Mouse (Mus musculus): ENCODE data around the gene Mark3.

Gene Mark3

DNA sequence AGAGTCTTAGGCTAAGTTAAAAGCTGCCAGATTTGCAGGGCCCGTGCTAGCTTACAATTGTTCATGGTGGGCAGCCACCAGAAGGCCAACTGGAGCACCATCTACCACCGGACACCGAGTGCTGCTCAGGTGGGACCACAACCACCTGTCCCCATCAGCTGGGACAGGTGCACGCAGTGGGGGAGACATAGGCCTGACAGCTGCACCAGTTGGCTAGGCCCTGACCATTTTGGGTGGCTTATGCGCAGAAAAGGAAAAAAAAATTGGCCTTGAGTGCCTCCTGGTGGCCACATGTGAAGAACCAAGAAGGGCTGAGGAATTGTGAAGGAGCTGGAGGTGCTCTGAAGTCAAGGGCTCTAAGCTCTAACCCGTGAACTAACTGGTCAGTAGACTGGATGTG is 121.9 kb downstream of the Mark3 start:
- no peak for DNase-seq (ENCODE audit: low read depth, low spot score)

DNA sequence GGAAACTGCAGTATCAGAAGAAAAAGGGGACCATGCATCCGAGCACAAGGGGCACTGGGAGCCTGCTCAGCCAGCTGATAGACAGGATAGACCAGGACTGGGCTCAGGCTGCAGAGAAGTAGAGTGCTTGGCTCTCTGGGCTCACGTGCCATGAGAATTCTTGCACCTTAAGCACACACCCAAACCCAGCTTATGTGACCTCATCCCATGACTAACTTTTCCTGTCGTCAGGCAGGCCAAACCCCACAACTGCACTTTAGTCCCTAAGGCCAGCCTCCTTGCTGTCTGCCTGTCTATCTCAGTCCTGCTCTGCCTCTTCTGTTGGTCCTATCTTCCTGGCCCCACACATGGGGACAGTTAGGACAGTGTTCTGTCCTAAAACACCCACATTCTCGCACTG is 123.4 kb downstream of the Mark3 start:
- no peak for DNase-seq (ENCODE audit: low read depth, low spot score)

DNA sequence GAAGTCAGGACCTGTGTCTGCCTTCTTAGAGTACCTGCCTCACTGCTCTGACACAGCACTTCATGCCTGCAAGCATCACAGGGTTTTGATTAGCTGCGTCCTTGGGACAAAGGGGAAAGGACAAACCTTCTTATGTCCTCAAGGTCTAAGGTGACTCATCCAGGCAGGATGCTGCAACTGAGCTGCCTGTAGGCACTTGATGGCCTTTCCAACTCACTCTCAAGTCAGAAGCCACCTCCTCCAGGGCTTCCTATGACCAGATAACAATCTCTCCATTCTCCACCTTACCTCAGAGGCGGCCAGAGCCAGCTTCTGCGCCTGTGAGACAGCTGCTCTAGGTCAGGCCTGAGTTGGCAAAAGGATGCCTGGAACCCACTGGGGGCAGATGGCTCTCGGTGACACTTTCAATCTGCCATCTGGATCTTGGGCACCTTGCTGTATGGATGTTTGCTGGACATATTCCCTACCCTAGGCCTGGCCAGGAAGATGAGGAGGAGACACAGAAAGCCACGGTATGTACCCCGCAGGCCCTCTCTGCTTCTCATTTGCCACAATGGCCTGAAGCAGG is 124.1 kb downstream of the Mark3 start:
- no peak for DNase-seq (ENCODE audit: low read depth, low spot score)

DNA sequence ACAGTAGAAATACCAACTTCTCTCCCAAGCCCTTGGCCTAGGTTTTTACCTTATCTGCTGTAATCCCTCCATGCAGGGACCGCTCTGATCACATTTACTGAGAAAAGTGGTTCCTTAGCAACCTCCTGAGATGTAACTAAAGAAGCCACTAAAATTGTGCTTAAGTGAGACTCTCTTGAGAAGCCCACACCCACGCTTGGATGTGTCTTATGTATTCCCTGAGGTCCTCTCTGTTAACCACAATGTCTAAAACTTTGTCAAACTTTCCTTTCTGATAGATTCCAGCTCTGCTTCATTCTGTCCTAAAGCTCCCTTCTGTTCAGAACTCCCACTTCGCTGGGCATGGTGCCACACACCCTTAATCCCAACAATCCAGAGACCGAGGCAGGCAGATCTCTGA is 125.2 kb downstream of the Mark3 start:
- DNase-seq (ENCODE audit: low read depth, low spot score) = no peak

DNA sequence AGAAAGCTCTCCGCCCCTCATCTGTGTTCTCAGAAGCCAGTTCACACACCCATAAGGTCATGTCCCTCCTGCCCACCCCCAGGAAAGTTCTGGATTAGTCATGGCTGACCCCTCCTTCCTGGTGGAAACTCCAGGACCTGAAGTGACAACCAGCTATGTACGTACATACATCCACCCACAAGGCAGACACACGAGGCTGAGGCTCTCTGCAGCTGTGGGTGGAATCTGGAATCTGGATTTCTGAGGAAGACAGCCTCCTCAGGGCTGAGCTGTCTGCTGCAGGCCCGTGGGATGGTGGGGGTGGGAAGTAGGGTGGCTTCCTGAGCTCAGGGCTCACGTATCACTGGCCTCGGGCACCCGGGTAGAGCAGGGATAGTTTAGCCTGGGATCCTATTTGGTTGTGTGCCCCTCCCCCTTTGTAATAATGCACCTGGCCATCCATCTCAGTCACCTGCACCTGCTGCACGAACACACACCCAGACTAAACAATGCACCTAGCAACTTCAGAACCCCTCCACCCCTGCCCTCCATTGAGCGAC is 126.7 kb downstream of the Mark3 start:
- no peak for DNase-seq (ENCODE audit: low read depth, low spot score)

DNA sequence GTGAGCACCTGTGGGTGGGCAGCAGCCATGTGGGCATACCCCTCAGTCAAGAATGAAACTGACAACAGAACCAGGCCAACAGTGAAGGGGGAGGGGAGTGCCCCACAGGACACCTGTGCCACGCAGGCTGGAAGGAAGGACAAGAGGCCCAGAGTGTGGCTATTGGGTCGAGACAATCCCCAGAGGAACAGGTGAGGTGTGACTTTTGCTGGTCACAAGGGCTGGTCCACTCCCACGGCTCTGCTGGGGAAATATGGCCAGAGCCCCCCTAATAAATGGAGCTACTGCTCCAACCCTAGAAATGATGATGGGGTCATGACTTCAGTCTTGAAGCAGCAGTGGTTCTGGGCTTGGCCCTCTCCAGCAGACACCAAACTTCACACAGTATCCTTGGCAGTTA is 129.0 kb downstream of the Mark3 start:
- no peak for DNase-seq (ENCODE audit: low read depth, low spot score)

- DNase-seq (ENCODE audit: low read depth, low spot score) = no peak
These were observed 130.3 kb downstream of the Mark3 start for GRCm38 (mm10) chr12:111704609-111705008.

DNA sequence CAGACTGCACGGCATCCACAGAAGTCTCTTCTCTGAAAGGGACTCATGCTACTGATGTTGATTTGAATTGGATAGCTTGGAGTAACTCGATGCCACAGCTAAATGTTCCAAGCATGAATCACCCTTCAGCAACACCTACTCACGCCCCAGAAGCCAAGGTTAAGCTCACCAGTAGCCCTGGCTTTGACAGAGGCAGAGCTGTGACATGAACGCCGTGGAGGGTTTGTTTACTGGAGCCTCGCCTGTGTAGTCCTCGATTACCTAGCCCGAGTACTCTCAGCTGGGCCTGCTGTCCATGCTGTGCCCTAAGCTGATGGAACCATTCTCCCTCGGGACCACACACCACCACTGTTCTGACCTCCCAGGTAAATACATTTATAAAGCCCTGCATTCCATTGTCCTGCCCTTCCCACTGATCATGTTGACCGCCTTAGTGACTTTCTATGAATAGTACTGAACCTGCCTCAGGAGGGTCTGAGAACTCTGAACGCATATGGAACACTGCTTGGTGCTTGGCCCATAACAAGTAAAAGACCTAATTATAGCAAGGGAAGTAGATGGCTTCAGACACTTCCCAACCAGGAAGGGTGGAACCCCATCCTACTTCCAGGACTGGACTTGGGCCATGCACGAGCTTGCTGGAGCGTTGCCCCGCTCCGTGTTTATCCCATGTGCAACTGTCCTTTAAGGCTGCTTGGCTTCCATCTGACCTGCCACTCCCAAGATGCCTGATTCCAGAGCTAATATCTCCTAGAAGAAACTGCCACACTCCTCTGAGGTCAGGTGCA is 131.1 kb downstream of the Mark3 start:
- no peak for DNase-seq (ENCODE audit: low read depth, low spot score)
